Mouse (Mus musculus) retina, embryonic 14.5 days (tissue): Measurements from ENCODE around the gene Bcar1.

Source experiments
- DNase-seq: peaks from one replicate; pipeline ENCODE4 v3.0.0-alpha.2; 2015; ENCODE audit warnings: low spot score

Bcar1 gene

GRCm38 (mm10) chr8:111769764-111770428, 26.3 kb upstream of the Bcar1 start:
- DNase-seq = no peak

GRCm38 (mm10) chr8:111769296-111769695, 25.7 kb upstream of the Bcar1 start:
- no peak for DNase-seq

GRCm38 (mm10) chr8:111768651-111769050, 25.0 kb upstream of the Bcar1 start:
- DNase-seq = no peak

DNA sequence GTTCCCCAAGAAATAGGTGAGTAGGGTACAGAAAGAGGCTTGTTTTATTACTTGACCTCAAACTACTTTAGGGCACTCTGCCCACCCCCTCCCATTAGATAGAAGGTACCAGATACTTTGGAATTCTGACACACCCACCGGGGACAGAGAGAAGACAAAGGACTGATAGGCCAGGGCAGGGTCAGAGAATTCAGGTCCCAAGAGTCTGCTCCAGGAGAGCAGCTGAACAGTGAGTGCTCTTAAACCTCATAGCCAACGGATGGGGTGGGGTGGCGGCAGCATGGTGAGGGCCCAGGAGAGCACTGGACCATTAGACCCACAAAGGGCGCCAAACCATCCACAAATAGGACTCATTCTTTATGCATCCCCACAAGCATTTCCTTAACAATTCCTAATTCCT, 22.0 kb upstream of the Bcar1 start:
- no peak for DNase-seq

GRCm38 (mm10) chr8:111765096-111765495, 21.5 kb upstream of the Bcar1 start:
- DNase-seq = no peak

DNA sequence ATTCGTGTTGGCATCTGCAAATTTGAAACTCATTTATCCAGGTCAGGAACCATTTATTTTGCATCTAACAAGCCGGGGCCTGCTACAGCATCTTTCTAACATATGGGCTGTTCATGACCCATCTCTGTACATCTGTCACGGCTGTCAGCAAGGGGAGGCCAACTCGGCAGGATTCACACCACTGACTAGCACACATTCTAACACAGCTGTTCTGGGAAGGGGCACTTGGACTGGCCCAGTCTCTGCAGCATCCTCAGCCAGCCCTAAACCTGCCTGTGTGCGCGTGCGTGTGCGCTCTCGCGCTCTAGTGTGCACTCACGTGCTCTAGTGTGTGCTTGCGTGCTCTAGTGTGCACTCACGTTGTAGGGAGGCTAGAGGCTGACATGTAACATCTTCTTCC, 17.1 kb upstream of the Bcar1 start:
- DNase-seq = no peak

DNA sequence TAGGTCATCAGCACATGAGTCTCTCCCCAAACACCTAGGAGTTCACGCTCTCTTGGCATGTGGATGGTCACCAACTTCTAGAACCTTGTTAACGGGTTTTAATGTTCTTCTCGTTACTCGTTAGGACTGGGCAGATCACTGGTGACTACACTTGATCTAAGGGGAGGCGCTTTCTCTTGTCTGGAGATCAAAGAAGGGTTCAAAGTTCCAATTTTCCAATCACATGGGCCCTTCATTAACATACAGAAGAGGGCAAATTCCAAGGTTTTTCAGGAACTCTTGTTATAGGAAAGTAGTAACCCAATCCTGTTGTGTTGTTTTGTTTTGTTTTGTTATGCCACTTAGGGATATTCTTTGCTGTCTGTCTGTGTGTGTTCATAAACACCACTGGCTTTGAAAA, 15.2 kb upstream of the Bcar1 start:
- DNase-seq = no peak

DNA sequence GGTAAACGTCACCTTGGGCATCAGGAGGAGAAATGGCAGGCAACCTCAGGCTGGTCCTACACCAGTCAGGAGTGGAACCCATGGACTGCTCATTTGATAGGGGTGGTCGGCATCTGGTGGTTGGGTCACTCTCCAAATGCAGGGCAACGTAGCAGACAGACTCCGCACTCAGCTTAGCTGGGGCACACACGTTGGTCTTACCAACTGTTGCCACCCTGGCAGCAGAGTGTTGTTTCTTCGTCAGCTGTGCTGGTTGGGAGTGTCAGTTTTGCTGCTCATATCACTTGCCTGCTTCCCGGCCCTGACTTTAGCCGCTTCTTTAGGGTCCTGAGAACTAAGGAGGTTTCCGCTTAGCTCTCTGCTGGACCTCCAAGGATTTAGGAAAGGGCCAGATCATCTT, 14.0 kb upstream of the Bcar1 start:
- DNase-seq = no peak

- DNase-seq = no peak
These were observed 11.1 kb upstream of the Bcar1 start for GRCm38 (mm10) chr8:111754736-111755135.

DNA sequence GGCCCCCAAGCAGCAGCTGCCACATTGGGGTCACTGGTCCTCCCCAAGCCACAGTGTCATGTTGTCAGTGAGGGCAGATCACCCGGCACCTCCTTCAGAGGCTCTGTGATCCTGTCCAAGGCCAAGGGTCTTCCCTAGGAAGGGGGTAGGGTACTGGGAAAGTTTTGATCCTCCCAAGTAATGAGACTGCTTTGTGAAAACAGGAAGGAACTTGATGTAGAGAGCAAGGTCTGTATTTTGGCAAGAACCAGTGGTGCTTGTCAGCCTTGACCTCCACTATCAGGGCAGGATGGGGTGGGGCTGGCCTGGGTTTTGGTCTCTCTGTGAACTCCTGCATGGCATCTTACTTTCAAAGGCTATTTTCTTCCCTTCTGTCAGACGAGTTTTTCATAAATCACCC, 10.5 kb upstream of the Bcar1 start:
- no peak for DNase-seq

- DNase-seq = no peak
These were observed 5.2 kb upstream of the Bcar1 start for GRCm38 (mm10) chr8:111748766-111749165.

DNA sequence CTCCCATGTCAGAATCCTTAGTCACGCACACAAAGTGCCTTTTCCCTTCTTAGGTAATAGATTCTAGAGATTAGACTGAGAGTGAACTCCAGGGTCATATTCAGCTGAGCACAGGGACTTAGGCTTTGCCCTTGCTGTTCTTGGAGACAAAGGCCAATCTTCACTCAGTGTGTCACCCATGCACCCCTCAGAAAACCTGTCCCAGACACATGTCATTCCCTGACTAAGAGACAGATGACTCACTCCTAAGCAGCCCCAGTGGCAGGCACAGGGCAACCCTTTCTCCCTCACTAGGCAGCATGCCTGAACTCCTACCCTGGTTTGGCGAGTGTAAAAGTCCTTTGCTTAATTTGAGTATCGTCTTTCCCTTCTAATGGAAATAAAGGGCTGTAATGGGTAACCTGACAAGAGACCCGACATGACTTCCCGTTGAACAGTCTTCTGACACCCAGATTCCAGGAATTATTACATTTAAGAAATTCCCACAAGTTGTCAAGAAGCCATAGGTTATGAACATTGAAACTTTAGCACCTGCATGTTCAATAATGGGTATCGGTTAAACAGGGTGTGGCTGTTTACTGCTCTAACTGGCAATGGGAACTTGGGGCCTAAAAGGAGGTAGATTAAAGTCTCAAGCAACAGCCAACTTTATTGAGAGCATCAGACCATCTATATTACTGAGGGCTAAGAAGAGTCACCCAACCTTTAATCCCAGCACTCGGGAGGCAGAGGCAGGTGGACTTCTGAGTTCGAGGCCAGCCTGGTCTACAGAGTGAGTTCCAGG, 4.4 kb upstream of the Bcar1 start:
- DNase-seq = no peak

GRCm38 (mm10) chr8:111746582-111747465, 3.2 kb upstream of the Bcar1 start:
- DNase-seq = no peak

GRCm38 (mm10) chr8:111745591-111746418, 2.2 kb upstream of the Bcar1 start:
- peak; percentile 72 for DNase-seq

GRCm38 (mm10) chr8:111745086-111745485, 1.5 kb upstream of the Bcar1 start:
- no peak for DNase-seq

DNA sequence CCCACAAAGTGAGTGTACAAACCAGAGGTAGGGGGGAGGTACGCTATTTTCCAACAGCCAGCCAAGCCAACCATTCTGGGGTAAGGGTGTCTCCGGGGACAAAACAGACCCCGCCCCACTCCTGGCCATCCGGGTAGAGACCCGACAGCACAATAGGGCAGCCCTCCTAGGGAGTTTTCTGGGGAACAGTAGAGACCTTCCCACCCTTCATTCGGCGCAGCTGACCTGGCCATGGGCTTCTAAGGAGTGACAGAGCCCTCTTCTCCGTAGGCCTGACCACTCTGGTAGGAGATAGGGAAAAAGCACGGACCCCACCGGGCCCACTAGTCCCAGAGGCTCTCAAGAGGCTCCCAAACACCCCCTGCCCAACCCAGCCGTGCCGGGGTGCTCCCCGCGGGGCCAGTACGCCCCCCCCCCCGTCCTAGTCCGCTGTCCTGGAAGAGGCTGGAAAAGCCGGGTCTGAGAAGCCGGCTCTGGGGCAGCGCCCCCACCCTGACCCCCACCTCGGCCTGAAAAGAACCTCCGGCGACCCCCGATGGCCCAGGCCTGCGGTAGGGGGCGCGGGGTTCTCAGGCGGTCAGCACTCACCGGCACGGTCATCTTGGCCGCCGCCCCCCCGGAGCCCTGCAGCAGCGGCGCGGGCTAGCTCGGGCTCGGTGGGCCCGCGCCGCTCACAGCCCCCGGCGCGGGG, 363 bp downstream of the Bcar1 start:
- peak; percentile 62 for DNase-seq

- no peak for DNase-seq
These were observed 1.2 kb downstream of the Bcar1 start for GRCm38 (mm10) chr8:111742261-111743037.

- DNase-seq = no peak
These were observed 2.1 kb downstream of the Bcar1 start for GRCm38 (mm10) chr8:111741556-111741955.

GRCm38 (mm10) chr8:111740994-111741393, 2.6 kb downstream of the Bcar1 start:
- DNase-seq = no peak

DNA sequence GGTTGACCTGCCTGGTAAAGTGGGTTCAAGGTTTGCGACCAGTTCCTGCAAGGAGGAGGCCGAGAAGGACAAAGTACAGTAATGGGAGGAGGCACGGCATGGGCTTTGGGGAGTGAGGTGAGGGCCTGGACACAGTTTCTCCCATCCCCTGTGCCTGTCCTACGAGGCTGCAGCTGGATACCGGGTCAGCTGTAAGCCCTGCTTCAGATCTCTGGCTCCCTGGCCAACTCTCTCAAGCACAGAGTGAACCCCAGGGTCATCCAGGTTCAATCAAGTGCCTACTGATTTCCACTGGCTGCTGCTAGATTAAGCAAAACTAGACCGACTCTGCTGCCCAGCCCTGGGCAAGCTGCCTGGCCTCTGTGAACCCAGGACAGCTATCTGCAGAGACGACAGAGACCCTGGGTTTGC, 3.3 kb downstream of the Bcar1 start:
- no peak for DNase-seq
